Mouse (Mus musculus): ENCODE results near the gene Bdh1. TPM values are rescaled to one million over a fixed set of nuclear protein-coding genes. Genes with fewer than 3 reads are reported as not detected.
A peak's percentile ranks its signal among the peaks of the same experiment; 100 is the strongest.
"Not testable (repeated sequence)": the region's sequence is repeated elsewhere in the genome, so short reads cannot be mapped to it uniquely, and the experiment has no call there.

Bdh1 gene
- polyA plus RNA-seq (2012; rRNA removed): 74.4 and 91.3 TPM in 2 replicates
- polyA plus RNA-seq (2014; fragmentation: Nextera tagmentation; extraction: Ambion mirVana): 48.9 and 52.5 TPM in 2 replicates

DNA sequence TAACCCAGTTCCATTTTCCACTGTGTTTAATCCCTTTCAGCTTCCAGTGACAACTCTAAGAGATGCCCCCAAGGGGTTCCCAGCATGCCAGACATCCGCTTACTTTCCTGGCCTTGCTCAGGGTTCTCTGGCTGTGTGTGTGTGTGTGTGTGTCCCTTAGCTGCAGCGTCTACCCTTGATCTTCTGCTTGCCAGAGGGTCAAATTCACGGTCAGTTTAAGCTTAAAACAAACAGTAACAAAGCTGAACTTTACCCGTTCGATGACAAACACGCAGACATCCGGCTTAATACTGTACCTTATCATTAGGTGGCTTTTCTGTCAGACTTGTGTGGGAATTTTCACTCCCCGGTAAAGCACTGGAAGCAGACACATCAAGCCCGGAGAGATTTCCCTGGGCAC is at the start of gene Bdh1:
TSS of gene Bdh1 (plus strand) at position 281 of the 400 bp plus-strand sequence.
- Histone ChIP-seq H3K27me3 (ENCODE audit: control insufficient read depth, insufficient read depth, low read length) (no peaks in the 10 kb centered on the region), H3K9me3 (ENCODE audit: control insufficient read depth, low read length) (no peaks in the 10 kb centered on the region), H3K4me1 (replicated peaks; ENCODE audit: control insufficient read depth in 2 of 2, insufficient read depth in 2 of 2, low read length in 1 of 2) (peaks cover 11 to 24% of the 10 kb centered on the region in 2 experiments), H3K27ac (no peak within 1 kb of the TSS), H3K9ac (replicated peaks) (no peak within 1 kb of the TSS), H3K4me2 (ENCODE audit: low read depth) (peak within 1 kb of the TSS; percentile 28; the same call in 1 of the 2 replicates), H3K4me3 (ENCODE audit: insufficient read depth in 1 of 2, low read depth in 2 of 2, low read length in 2 of 2) (peak within 1 kb of the TSS; percentile 37 to 43), H3K36me3 (replicated peaks; ENCODE audit: control insufficient read depth, insufficient read depth, low read depth) (no peaks in the 10 kb centered on the region)
- ATAC-seq (ENCODE audit: insufficient read depth) (no peak), DNase-seq (ENCODE audit: low read depth in 3 of 3, low spot score in 3 of 3) (no peak)
- no peak for TF ChIP-seq CTCF (IDR thresholded peaks at IDR 0.05; ENCODE audit: low read depth)
- no peak for TF ChIP-seq EP300 (IDR thresholded peaks at IDR 0.05; ENCODE audit: low read depth)
- WGBS (ENCODE audit: insufficient replicate concordance): 59% methylated on average over 9 of the region's 9 CpGs

DNA sequence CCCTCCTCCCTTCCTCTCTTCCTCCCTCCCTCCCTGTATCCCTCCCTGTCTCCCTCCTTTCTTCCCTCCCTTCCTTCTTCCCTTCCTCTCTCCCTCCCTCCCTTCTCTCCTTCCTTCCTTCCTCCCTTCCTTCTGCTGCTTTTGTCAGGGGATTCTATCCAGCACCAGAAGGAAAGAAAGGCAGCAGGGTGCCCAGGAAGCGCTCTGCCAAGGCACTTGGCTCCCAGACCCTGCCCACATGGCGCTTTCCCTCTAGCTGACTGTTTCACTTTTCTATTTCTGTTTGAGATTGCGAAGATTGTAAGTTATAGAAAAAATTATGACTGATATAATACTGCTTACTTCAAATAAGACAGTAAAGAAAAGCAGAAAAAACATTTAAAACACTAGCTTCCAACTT is 49.8 kb upstream of the Bdh1 start:
- not testable (repeated sequence) for DNase-seq (ENCODE audit: low read depth in 3 of 3, low spot score in 3 of 3); H3K27me3 ChIP-seq (ENCODE audit: control insufficient read depth, insufficient read depth, low read length); ATAC-seq (ENCODE audit: insufficient read depth); H3K36me3 ChIP-seq (replicated peaks; ENCODE audit: control insufficient read depth, insufficient read depth, low read depth); H3K27ac ChIP-seq; H3K9ac ChIP-seq (replicated peaks); H3K4me2 ChIP-seq (ENCODE audit: low read depth); H3K4me1 ChIP-seq (replicated peaks; ENCODE audit: control insufficient read depth in 2 of 2, insufficient read depth in 2 of 2, low read length in 1 of 2); H3K9me3 ChIP-seq (ENCODE audit: control insufficient read depth, low read length); H3K4me3 ChIP-seq (ENCODE audit: insufficient read depth in 1 of 2, low read depth in 2 of 2, low read length in 2 of 2)
- WGBS (ENCODE audit: insufficient replicate concordance): 65% methylated on average over 3 of the region's 3 CpGs

DNA sequence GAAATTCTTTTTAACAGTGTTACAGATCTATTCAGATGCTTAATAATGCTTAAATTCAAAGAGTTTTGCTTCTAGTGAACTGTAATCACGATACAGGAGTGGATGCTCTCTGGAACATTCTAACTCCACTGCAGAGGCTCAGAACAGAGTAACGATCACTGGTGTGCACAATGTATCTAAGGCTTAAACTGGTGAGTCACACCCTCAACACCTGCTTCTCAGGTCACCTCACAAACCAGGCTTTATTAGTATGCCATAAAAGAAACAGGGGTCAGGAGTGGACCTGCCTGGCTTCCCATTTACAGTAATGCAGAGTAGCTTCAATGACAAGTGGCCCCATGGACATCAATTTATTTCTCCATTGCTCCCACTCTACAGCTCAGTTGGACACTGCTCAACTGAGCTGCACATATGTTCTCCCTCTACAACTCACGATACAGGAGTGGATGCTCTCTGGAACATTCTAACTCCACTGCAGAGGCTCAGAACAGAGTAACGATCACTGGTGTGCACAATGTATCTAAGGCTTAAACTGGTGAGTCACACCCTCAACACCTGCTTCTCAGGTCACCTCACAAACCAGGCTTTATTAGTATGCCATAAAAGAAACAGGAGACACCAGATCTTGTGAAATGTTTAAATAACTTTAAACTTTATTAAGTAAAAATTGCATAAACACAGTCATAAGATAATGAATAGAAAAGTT is 46.0 kb upstream of the Bdh1 start:
- not testable (repeated sequence) for H3K9me3 ChIP-seq (ENCODE audit: control insufficient read depth, low read length); H3K27me3 ChIP-seq (ENCODE audit: control insufficient read depth, insufficient read depth, low read length); H3K4me1 ChIP-seq (replicated peaks; ENCODE audit: control insufficient read depth in 2 of 2, insufficient read depth in 2 of 2, low read length in 1 of 2); DNase-seq (ENCODE audit: low read depth in 3 of 3, low spot score in 3 of 3); ATAC-seq (ENCODE audit: insufficient read depth); H3K27ac ChIP-seq; H3K4me2 ChIP-seq (ENCODE audit: low read depth); H3K4me3 ChIP-seq (ENCODE audit: insufficient read depth in 1 of 2, low read depth in 2 of 2, low read length in 2 of 2); H3K9ac ChIP-seq (replicated peaks); H3K36me3 ChIP-seq (replicated peaks; ENCODE audit: control insufficient read depth, insufficient read depth, low read depth)
- WGBS (ENCODE audit: insufficient replicate concordance): 66% methylated on average over 4 of the region's 4 CpGs

DNA sequence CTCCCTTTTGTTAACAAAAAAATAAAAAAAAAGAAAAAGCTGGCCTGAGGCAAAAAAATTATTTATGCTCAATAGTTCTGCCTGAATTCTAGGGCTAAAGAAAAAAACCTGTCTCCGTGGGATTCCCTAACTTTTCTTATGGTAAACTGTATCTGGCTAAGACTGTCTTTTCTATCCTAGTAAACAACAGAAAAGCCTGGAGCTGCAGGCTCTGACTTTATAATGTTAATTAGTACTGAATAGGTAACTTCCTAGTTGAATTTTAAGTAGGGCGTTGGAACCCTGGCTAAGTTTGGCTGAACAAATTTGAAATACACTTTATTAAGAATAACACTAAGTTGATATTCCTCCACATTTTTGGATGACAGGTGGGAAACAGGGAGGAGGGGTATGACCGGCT is 33.8 kb upstream of the Bdh1 start:
- not testable (repeated sequence) for H3K36me3 ChIP-seq (replicated peaks; ENCODE audit: control insufficient read depth, insufficient read depth, low read depth); H3K27ac ChIP-seq; DNase-seq (ENCODE audit: low read depth in 3 of 3, low spot score in 3 of 3); H3K27me3 ChIP-seq (ENCODE audit: control insufficient read depth, insufficient read depth, low read length); H3K4me2 ChIP-seq (ENCODE audit: low read depth); H3K4me3 ChIP-seq (ENCODE audit: insufficient read depth in 1 of 2, low read depth in 2 of 2, low read length in 2 of 2); ATAC-seq (ENCODE audit: insufficient read depth); H3K4me1 ChIP-seq (replicated peaks; ENCODE audit: control insufficient read depth in 2 of 2, insufficient read depth in 2 of 2, low read length in 1 of 2); H3K9ac ChIP-seq (replicated peaks); H3K9me3 ChIP-seq (ENCODE audit: control insufficient read depth, low read length)
- WGBS (ENCODE audit: insufficient replicate concordance): 70% methylated on average over 3 of the region's 3 CpGs

DNA sequence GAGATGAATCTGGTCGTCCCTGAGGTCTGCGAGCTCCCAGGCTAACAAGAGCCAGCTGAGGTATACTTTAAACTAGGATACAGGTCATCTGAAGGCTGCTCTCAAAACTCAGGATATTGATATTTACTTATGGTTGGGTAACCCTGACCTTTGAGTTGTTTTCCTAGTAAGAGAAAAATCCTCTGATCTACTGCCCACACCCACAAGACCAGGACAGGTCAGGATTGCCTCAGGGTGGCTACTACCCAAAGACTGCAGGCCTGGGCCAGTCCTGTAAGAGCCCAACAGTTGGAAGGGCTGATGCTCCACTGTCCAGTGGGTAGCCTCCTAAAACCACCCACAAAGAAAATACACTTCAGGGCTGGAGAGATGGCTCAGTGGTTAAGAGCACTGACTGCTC is 22.8 kb upstream of the Bdh1 start:
- H3K4me3 ChIP-seq (ENCODE audit: insufficient read depth in 1 of 2, low read depth in 2 of 2, low read length in 2 of 2): no peak overlapping the region
- H3K4me2 ChIP-seq (ENCODE audit: low read depth): no peak overlapping the region
- WGBS (ENCODE audit: insufficient replicate concordance): 34% methylated on average over 2 of the region's 2 CpGs
- no peaks in the 10 kb centered on the region for H3K36me3 ChIP-seq (replicated peaks; ENCODE audit: control insufficient read depth, insufficient read depth, low read depth)
- DNase-seq (ENCODE audit: low read depth in 3 of 3, low spot score in 3 of 3) (peak; percentile 22 to 31 (median 26)), ATAC-seq (ENCODE audit: insufficient read depth) (peak; percentile 82)
- TF ChIP-seq EP300 (IDR thresholded peaks at IDR 0.05; ENCODE audit: low read depth): no peak
- TF ChIP-seq CTCF (IDR thresholded peaks at IDR 0.05; ENCODE audit: low read depth): no peak
- no peak overlapping the region for H3K9ac ChIP-seq (replicated peaks)
- H3K27ac ChIP-seq: no peak overlapping the region
- no peaks in the 10 kb centered on the region for H3K9me3 ChIP-seq (ENCODE audit: control insufficient read depth, low read length)
- H3K27me3 ChIP-seq (ENCODE audit: control insufficient read depth, insufficient read depth, low read length): no peaks in the 10 kb centered on the region
- no peaks in the 10 kb centered on the region; a peak in 1 of 4 replicates for H3K4me1 ChIP-seq (replicated peaks; ENCODE audit: control insufficient read depth in 2 of 2, insufficient read depth in 2 of 2, low read length in 1 of 2)

Data from liver, embryonic 14.5 days (tissue).